Mouse (Mus musculus): Measurements from ENCODE around the gene Sprn. TPM values are rescaled to one million over a fixed set of nuclear protein-coding genes. Genes with fewer than 3 reads are reported as not detected.

Sprn gene
- total RNA-seq, 1 experiment from 2014 or later: not detected

GRCm38 (mm10) chr7:140153383-140153782 lies 1.3 kb downstream of the Sprn start:
- ATAC-seq (replicated peaks; ENCODE audit: low read depth, poor library complexity, severe bottlenecking): 0 out of 2 replicates have a peak, but pooled peaks have one; percentile 39

- no peak for ATAC-seq (replicated peaks; ENCODE audit: low read depth, poor library complexity, severe bottlenecking)
These were observed 10.1 kb downstream of the Sprn start for GRCm38 (mm10) chr7:140144550-140144949.

GRCm38 (mm10) chr7:140141350-140141749 lies 13.3 kb downstream of the Sprn start:
- peak; percentile 65 for ATAC-seq (replicated peaks; ENCODE audit: low read depth, poor library complexity, severe bottlenecking)

- no peak for ATAC-seq (replicated peaks; ENCODE audit: low read depth, poor library complexity, severe bottlenecking)
These were observed 16.7 kb downstream of the Sprn start for GRCm38 (mm10) chr7:140138021-140138310.

- ATAC-seq (replicated peaks; ENCODE audit: low read depth, poor library complexity, severe bottlenecking): peak; percentile 70
These were observed 17.3 kb downstream of the Sprn start, which contains the start of gene Mtg1 for GRCm38 (mm10) chr7:140137135-140138020. Gene Mtg1, plus strand, starts transcription at chr7:140137564.

- no peak for ATAC-seq (replicated peaks; ENCODE audit: low read depth, poor library complexity, severe bottlenecking)
These were observed 19.4 kb downstream of the Sprn start for GRCm38 (mm10) chr7:140135106-140135770.

GRCm38 (mm10) chr7:140134033-140134432 lies 20.6 kb downstream of the Sprn start:
- peak; percentile 64 for ATAC-seq (replicated peaks; ENCODE audit: low read depth, poor library complexity, severe bottlenecking)

GRCm38 (mm10) chr7:140132184-140132583 lies 22.5 kb downstream of the Sprn start:
- peak; percentile 77 for ATAC-seq (replicated peaks; ENCODE audit: low read depth, poor library complexity, severe bottlenecking)

GRCm38 (mm10) chr7:140127911-140128310 lies 26.8 kb downstream of the Sprn start:
- ATAC-seq (replicated peaks; ENCODE audit: low read depth, poor library complexity, severe bottlenecking): no peak

- no peak for ATAC-seq (replicated peaks; ENCODE audit: low read depth, poor library complexity, severe bottlenecking)
These were observed 27.7 kb downstream of the Sprn start for GRCm38 (mm10) chr7:140126934-140127333.

GRCm38 (mm10) chr7:140126022-140126350 lies 28.7 kb downstream of the Sprn start:
- ATAC-seq (replicated peaks; ENCODE audit: low read depth, poor library complexity, severe bottlenecking): no peak

GRCm38 (mm10) chr7:140125278-140126021 lies 29.2 kb downstream of the Sprn start:
- peak; percentile 95 for ATAC-seq (replicated peaks; ENCODE audit: low read depth, poor library complexity, severe bottlenecking)

GRCm38 (mm10) chr7:140124382-140124781 lies 30.3 kb downstream of the Sprn start:
- ATAC-seq (replicated peaks; ENCODE audit: low read depth, poor library complexity, severe bottlenecking): no peak

GRCm38 (mm10) chr7:140122765-140123164 lies 31.9 kb downstream of the Sprn start:
- ATAC-seq (replicated peaks; ENCODE audit: low read depth, poor library complexity, severe bottlenecking): no peak

- no peak for ATAC-seq (replicated peaks; ENCODE audit: low read depth, poor library complexity, severe bottlenecking)
These were observed 33.3 kb downstream of the Sprn start for GRCm38 (mm10) chr7:140121338-140121910.

- ATAC-seq (replicated peaks; ENCODE audit: low read depth, poor library complexity, severe bottlenecking): no peak
These were observed 34.2 kb downstream of the Sprn start for GRCm38 (mm10) chr7:140120484-140120883.

GRCm38 (mm10) chr7:140116329-140117054 lies 38.2 kb downstream of the Sprn start, which contains the start of gene Echs1:
Gene Echs1, minus strand, starts transcription at chr7:140116476.
- peak; percentile 96 for ATAC-seq (replicated peaks; ENCODE audit: low read depth, poor library complexity, severe bottlenecking)

- peak; percentile 76 for ATAC-seq (replicated peaks; ENCODE audit: low read depth, poor library complexity, severe bottlenecking)
These were observed 38.9 kb downstream of the Sprn start, which contains the start of gene Paox for GRCm38 (mm10) chr7:140115583-140116328. Gene Paox, plus strand, starts transcription at chr7:140115799.

GRCm38 (mm10) chr7:140111943-140112342 lies 42.7 kb downstream of the Sprn start:
- ATAC-seq (replicated peaks; ENCODE audit: low read depth, poor library complexity, severe bottlenecking): no peak

Measured in common myeloid progenitor, adult 5-6 weeks (primary cell).